Mouse (Mus musculus): ENCODE results near the gene Ttc22. TPM values are rescaled to one million over a fixed set of nuclear protein-coding genes. Genes with fewer than 3 reads are reported as not detected.

Ttc22 gene
- polyA plus RNA-seq, 1 experiment from 2014 or later: 0.07 TPM

GRCm38 (mm10) chr4:106617056-106617455 is 5.2 kb upstream of the Ttc22 start, which contains the start of gene Lexm:
Gene Lexm, minus strand, starts transcription at chr4:106617241.
- Histone ChIP-seq H3K4me3 (peak within 1 kb of the TSS; percentile 15), H3K27me3 (replicated peaks) (peaks cover 58% of the 10 kb centered on the region), H3K4me1 (peaks cover 52% of the 10 kb centered on the region), H3K4me2 (peak within 1 kb of the TSS; percentile 67), H3K27ac (0 out of 2 replicates have a peak within 1 kb of the TSS, but pooled peaks have one; percentile 14), H3K36me3 (no peaks in the 10 kb centered on the region), H3K9ac (no peak within 1 kb of the TSS; the same call in 1 of the 2 replicates), H3K9me3 (replicated peaks) (no peaks in the 10 kb centered on the region)
- WGBS (ENCODE audit: insufficient replicate concordance): 3% methylated on average over 18 of the region's 19 CpGs
- ATAC-seq: peak; percentile 48; the same call in 1 of the 2 replicates

GRCm38 (mm10) chr4:106618898-106619297 is 3.3 kb upstream of the Ttc22 start:
- H3K9ac ChIP-seq: no peak overlapping the region
- H3K27ac ChIP-seq: no peak overlapping the region
- no peaks in the 10 kb centered on the region for H3K36me3 ChIP-seq
- no peak overlapping the region for H3K4me2 ChIP-seq
- H3K27me3 ChIP-seq (replicated peaks): peaks cover 70% of the 10 kb centered on the region
- no peak for ATAC-seq
- WGBS (ENCODE audit: insufficient replicate concordance): 80% methylated on average over 4 of the region's 4 CpGs
- peaks cover 36% of the 10 kb centered on the region for H3K4me1 ChIP-seq
- no peaks in the 10 kb centered on the region for H3K9me3 ChIP-seq (replicated peaks)
- H3K4me3 ChIP-seq: no peak overlapping the region

GRCm38 (mm10) chr4:106621428-106621827 is 804 bp upstream of the Ttc22 start:
- no peak overlapping the region for H3K27ac ChIP-seq
- ATAC-seq: no peak
- H3K4me1 ChIP-seq: peaks cover 15% of the 10 kb centered on the region
- peaks cover 80% of the 10 kb centered on the region for H3K27me3 ChIP-seq (replicated peaks)
- H3K4me2 ChIP-seq: no peak overlapping the region
- H3K4me3 ChIP-seq: no peak overlapping the region
- WGBS (ENCODE audit: insufficient replicate concordance): 48% methylated on average over 3 of the region's 3 CpGs
- H3K9ac ChIP-seq: no peak overlapping the region
- no peaks in the 10 kb centered on the region for H3K36me3 ChIP-seq
- H3K9me3 ChIP-seq (replicated peaks): no peaks in the 10 kb centered on the region

- Histone ChIP-seq H3K9me3 (replicated peaks) (no peaks in the 10 kb centered on the region), H3K36me3 (no peaks in the 10 kb centered on the region), H3K27ac (no peak overlapping the region), H3K4me1 (peaks cover 3% of the 10 kb centered on the region), H3K9ac (no peak overlapping the region), H3K4me3 (no peak overlapping the region), H3K27me3 (replicated peaks) (peaks cover 83% of the 10 kb centered on the region), H3K4me2 (no peak overlapping the region)
- ATAC-seq: no peak
- WGBS (ENCODE audit: insufficient replicate concordance): 24% methylated on average over 28 of the region's 28 CpGs
Observed at GRCm38 (mm10) chr4:106622712-106623111, 480 bp downstream of the Ttc22 start.

GRCm38 (mm10) chr4:106624271-106624670 is 2.0 kb downstream of the Ttc22 start:
- Histone ChIP-seq H3K9ac (no peak overlapping the region), H3K9me3 (replicated peaks) (no peaks in the 10 kb centered on the region), H3K27ac (no peak overlapping the region), H3K36me3 (no peaks in the 10 kb centered on the region), H3K4me2 (no peak overlapping the region), H3K27me3 (replicated peaks) (peaks cover 84% of the 10 kb centered on the region), H3K4me1 (no peaks in the 10 kb centered on the region), H3K4me3 (no peak overlapping the region)
- 78% methylated on average over 10 of the region's 10 CpGs for WGBS (ENCODE audit: insufficient replicate concordance)
- no peak for ATAC-seq

- H3K27me3 ChIP-seq (replicated peaks): peaks cover 67% of the 10 kb centered on the region
- no peak overlapping the region for H3K4me3 ChIP-seq
- no peak for ATAC-seq
- no peak overlapping the region for H3K9ac ChIP-seq
- H3K4me2 ChIP-seq: no peak overlapping the region
- WGBS (ENCODE audit: insufficient replicate concordance): 60% methylated on average over 5 of the region's 5 CpGs
- H3K36me3 ChIP-seq: no peaks in the 10 kb centered on the region
- H3K4me1 ChIP-seq: no peaks in the 10 kb centered on the region
- H3K9me3 ChIP-seq (replicated peaks): no peaks in the 10 kb centered on the region
- H3K27ac ChIP-seq: no peak overlapping the region
Observed at GRCm38 (mm10) chr4:106627809-106628208, 5.6 kb downstream of the Ttc22 start.

- no peaks in the 10 kb centered on the region for H3K4me1 ChIP-seq
- H3K27me3 ChIP-seq (replicated peaks): peaks cover 61% of the 10 kb centered on the region
- no peak overlapping the region for H3K27ac ChIP-seq
- H3K9me3 ChIP-seq (replicated peaks): no peaks in the 10 kb centered on the region
- no peak overlapping the region for H3K4me3 ChIP-seq
- H3K9ac ChIP-seq: no peak overlapping the region
- WGBS (ENCODE audit: insufficient replicate concordance): 25% methylated on average over 9 of the region's 9 CpGs
- H3K36me3 ChIP-seq: no peaks in the 10 kb centered on the region
- ATAC-seq: no peak; the same call in 1 of the 2 replicates
- H3K4me2 ChIP-seq: no peak overlapping the region
Observed at GRCm38 (mm10) chr4:106628650-106629360, 6.6 kb downstream of the Ttc22 start.

GRCm38 (mm10) chr4:106629374-106629773 is 7.1 kb downstream of the Ttc22 start:
- Histone ChIP-seq H3K9ac (no peak overlapping the region), H3K4me3 (no peak overlapping the region), H3K4me2 (no peak overlapping the region), H3K36me3 (no peaks in the 10 kb centered on the region), H3K9me3 (replicated peaks) (no peaks in the 10 kb centered on the region), H3K27ac (no peak overlapping the region), H3K4me1 (no peaks in the 10 kb centered on the region), H3K27me3 (replicated peaks) (peaks cover 55% of the 10 kb centered on the region)
- WGBS (ENCODE audit: insufficient replicate concordance): 51% methylated on average over 5 of the region's 5 CpGs
- no peak for ATAC-seq

- no peak overlapping the region for H3K9ac ChIP-seq
- no peak overlapping the region for H3K4me3 ChIP-seq
- no peaks in the 10 kb centered on the region for H3K4me1 ChIP-seq
- no peaks in the 10 kb centered on the region for H3K9me3 ChIP-seq (replicated peaks)
- WGBS (ENCODE audit: insufficient replicate concordance): 36% methylated on average over 14 of the region's 14 CpGs
- H3K27ac ChIP-seq: no peak overlapping the region
- H3K36me3 ChIP-seq: no peaks in the 10 kb centered on the region
- H3K27me3 ChIP-seq (replicated peaks): peaks cover 50% of the 10 kb centered on the region
- ATAC-seq: no peak
- no peak overlapping the region for H3K4me2 ChIP-seq
Observed at GRCm38 (mm10) chr4:106630333-106631220, 8.3 kb downstream of the Ttc22 start.

GRCm38 (mm10) chr4:106632313-106632712 is 10.1 kb downstream of the Ttc22 start:
- no peak for ATAC-seq
- WGBS (ENCODE audit: insufficient replicate concordance): 83% methylated on average over 1 of the region's 3 CpGs
- no peak overlapping the region for H3K27ac ChIP-seq

GRCm38 (mm10) chr4:106633281-106634085 is 11.3 kb downstream of the Ttc22 start:
- Histone ChIP-seq H3K4me2 (no peak overlapping the region), H3K4me1 (no peaks in the 10 kb centered on the region), H3K27ac (no peak overlapping the region), H3K36me3 (no peaks in the 10 kb centered on the region), H3K4me3 (no peak overlapping the region), H3K27me3 (replicated peaks) (peaks cover 43% of the 10 kb centered on the region), H3K9ac (no peak overlapping the region), H3K9me3 (replicated peaks) (no peaks in the 10 kb centered on the region)
- WGBS (ENCODE audit: insufficient replicate concordance): 33% methylated on average over 8 of the region's 8 CpGs
- no peak for ATAC-seq

More at GRCm38 (mm10) chr4:106632313-106632712, 10.1 kb downstream of the Ttc22 start:
- no peak overlapping the region for H3K4me3 ChIP-seq
- H3K9ac ChIP-seq: no peak overlapping the region
- H3K9me3 ChIP-seq (replicated peaks): no peaks in the 10 kb centered on the region
- peaks cover 46% of the 10 kb centered on the region for H3K27me3 ChIP-seq (replicated peaks)
- no peaks in the 10 kb centered on the region for H3K4me1 ChIP-seq
- H3K4me2 ChIP-seq: no peak overlapping the region
- no peaks in the 10 kb centered on the region for H3K36me3 ChIP-seq
